18 mouse cellular contexts compared by ENCODE assay signal in genomic region chr2:98112023-98112422, GRCm38 (mm10).
DNase-seq lines count a peak whose midpoint lies in the region; ATAC-seq lines count a peak whose summit lies in the region.
"Had no signal": no experiment of that assay in that cellular context is flagged by ENCODE, and none has a peak within 500 bp of the region (broad histone marks: within the 10 kb centered on the region; RNA-seq: fewer than 3 reads in every experiment).

No protein-coding gene starts in this region.

- H3K36me3 ChIP-seq in midbrain, embryonic 11.5 days (ENCODE audit: control insufficient read depth, insufficient read depth, low read length), result no peaks in the 10 kb centered on the region
- H3K36me3 ChIP-seq in midbrain, embryonic 16.5 days (ENCODE audit: control insufficient read depth, insufficient read depth, low read length), result no peaks in the 10 kb centered on the region
- H3K36me3 ChIP-seq: embryonic facial prominence, embryonic 10.5 days; embryonic facial prominence, embryonic 12.5 days; forebrain, embryonic 15.5 days had no signal

- H3K9ac ChIP-seq in midbrain, embryonic 11.5 days (ENCODE audit: low read length), result no peak overlapping the region
- no peak overlapping the region for H3K9ac ChIP-seq in midbrain, embryonic 16.5 days (ENCODE audit: low read depth, low read length)
- H3K9ac ChIP-seq: embryonic facial prominence, embryonic 12.5 days; forebrain, embryonic 13.5 days; forebrain, embryonic 15.5 days; forebrain, postnatal 0 days had no signal

- no peak overlapping the region for H3K4me3 ChIP-seq in midbrain, embryonic 11.5 days (ENCODE audit: low read depth, low read length)
- H3K4me3 ChIP-seq in midbrain, embryonic 16.5 days (ENCODE audit: low read depth, low read length), result no peak overlapping the region
- H3K4me3 ChIP-seq: embryonic facial prominence, embryonic 10.5 days; embryonic facial prominence, embryonic 12.5 days; forebrain, embryonic 13.5 days; forebrain, embryonic 15.5 days had no signal

- no peaks in the 10 kb centered on the region; the same call in 1 of the 2 replicates for H3K9me3 ChIP-seq in midbrain, embryonic 11.5 days (ENCODE audit: control insufficient read depth, low read length)
- no peaks in the 10 kb centered on the region; the same call in 1 of the 2 replicates for H3K9me3 ChIP-seq in midbrain, embryonic 16.5 days (replicated peaks; ENCODE audit: control insufficient read depth, low read length, poor library complexity, severe bottlenecking)
- H3K9me3 ChIP-seq: embryonic facial prominence, embryonic 12.5 days; forebrain, embryonic 15.5 days had no signal

- H3K27me3 ChIP-seq in midbrain, embryonic 11.5 days (ENCODE audit: control insufficient read depth, insufficient read depth, low read length), result no peaks in the 10 kb centered on the region
- H3K27me3 ChIP-seq in midbrain, embryonic 16.5 days (ENCODE audit: control insufficient read depth, insufficient read depth, low read depth, low read length), result no peaks in the 10 kb centered on the region
- H3K27me3 ChIP-seq: embryonic facial prominence, embryonic 12.5 days; forebrain, embryonic 13.5 days; forebrain, embryonic 15.5 days had no signal

- intact Hi-C loops in gastrocnemius, postnatal 36 days (cut with DNase I), result no loop called here

- no peak for ATAC-seq in midbrain, embryonic 11.5 days (ENCODE audit: low FRiP score)
- ATAC-seq in midbrain, embryonic 16.5 days, result no peak
- ATAC-seq: forebrain, embryonic 13.5 days; forebrain, embryonic 15.5 days; forebrain, postnatal 0 days had no signal

- no peak overlapping the region for H3K27ac ChIP-seq in midbrain, embryonic 11.5 days (ENCODE audit: low read depth, low read length)
- no peak overlapping the region for H3K27ac ChIP-seq in midbrain, embryonic 16.5 days (ENCODE audit: low read length)
- H3K27ac ChIP-seq: embryonic facial prominence, embryonic 10.5 days; embryonic facial prominence, embryonic 12.5 days; forebrain, embryonic 13.5 days; forebrain, embryonic 15.5 days had no signal

- DNase-seq in midbrain, embryonic 11.5 days (ENCODE audit: low spot score, missing footprints), result peak; percentile 45
- DNase-seq in brain, adult 2 months (ENCODE audit: low read depth, low spot score), result peak; percentile 36
- DNase-seq in telencephalon, adult 2 months (ENCODE audit: low read depth, low spot score), result peak; percentile 35
- DNase-seq in gastrocnemius, postnatal 36 days, result no peak
- DNase-seq: adrenal gland, adult 2 months; adrenal gland, postnatal 10 days; adrenal gland, postnatal 25 days; cerebellum, adult 11-12 months; cerebellum, adult 2 months; cerebellum, adult 9-10 months; cerebellum, postnatal 10 days; cerebellum, postnatal 25 days; forebrain, postnatal 0 days had no signal

- 97% methylated on average over 2 of the region's 2 CpGs for WGBS in midbrain, embryonic 11.5 days
- 95% methylated on average over 2 of the region's 2 CpGs for WGBS in midbrain, embryonic 16.5 days

- no peaks in the 10 kb centered on the region for H3K4me1 ChIP-seq in midbrain, embryonic 11.5 days (ENCODE audit: control insufficient read depth, insufficient read depth, low read length)
- H3K4me1 ChIP-seq in midbrain, embryonic 16.5 days (ENCODE audit: control insufficient read depth, insufficient read depth, low read length), result no peaks in the 10 kb centered on the region
- H3K4me1 ChIP-seq: embryonic facial prominence, embryonic 10.5 days; embryonic facial prominence, embryonic 12.5 days; forebrain, embryonic 13.5 days; forebrain, embryonic 15.5 days had no signal

- no peak overlapping the region for H3K4me2 ChIP-seq in midbrain, embryonic 11.5 days
- no peak overlapping the region for H3K4me2 ChIP-seq in midbrain, embryonic 16.5 days (ENCODE audit: low read length)
- H3K4me2 ChIP-seq: embryonic facial prominence, embryonic 12.5 days; forebrain, embryonic 13.5 days; forebrain, embryonic 15.5 days had no signal

Comparison
In these comparisons a context has a peak if more than half of its experiments do, and no peak if none do; other contexts are left out.
1. DNase-seq: peak in midbrain, embryonic 11.5 days (single experiment), brain, adult 2 months (single experiment) and telencephalon, adult 2 months (single experiment); none in gastrocnemius, postnatal 36 days (0 of 2).